13 mouse cellular contexts compared by ENCODE assay signal in the genomic region with DNA sequence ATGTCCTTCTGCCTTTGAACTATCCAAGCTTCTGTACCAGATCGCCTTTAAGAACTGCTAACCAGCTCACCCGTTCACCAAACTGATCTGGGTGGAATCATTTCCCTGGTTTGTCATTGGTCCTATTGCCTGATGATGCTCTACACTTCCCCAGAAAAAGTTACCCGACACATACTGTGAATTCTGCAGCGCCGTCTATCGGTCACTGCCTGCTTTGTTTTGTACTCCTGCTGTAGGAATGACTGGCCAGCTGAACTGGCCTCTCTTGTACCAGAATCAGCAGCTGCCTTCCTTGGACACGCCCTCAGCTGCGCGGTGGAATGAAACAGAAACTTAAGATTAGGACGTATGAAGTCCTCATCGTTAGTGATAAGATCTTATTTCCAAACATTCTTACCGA.
DNase-seq lines count a peak whose midpoint lies in the region; ATAC-seq and TF ChIP-seq lines count a peak whose summit lies in the region.
"Had no signal": no experiment of that assay in that cellular context is flagged by ENCODE, and none has a peak within 500 bp of the region (broad histone marks: within the 10 kb centered on the region; RNA-seq: fewer than 3 reads in every experiment).

No protein-coding gene starts in this region.

- no peaks in the 10 kb centered on the region for H3K27me3 ChIP-seq in forebrain, postnatal 0 days (ENCODE audit: insufficient read depth, low read length)
- H3K27me3 ChIP-seq in forebrain, embryonic 14.5 days (replicated peaks; ENCODE audit: control insufficient read depth, insufficient read depth, low read length): no peaks in the 10 kb centered on the region
- no peaks in the 10 kb centered on the region for H3K27me3 ChIP-seq in midbrain, postnatal 0 days (ENCODE audit: insufficient read depth, low read length)
- H3K27me3 ChIP-seq: limb, embryonic 12.5 days had no signal

- 64% methylated on average over 12 of the region's 12 CpGs for WGBS in forebrain, postnatal 0 days
- WGBS in forebrain, embryonic 14.5 days: 59% methylated on average over 12 of the region's 12 CpGs
- WGBS in midbrain, postnatal 0 days: 75% methylated on average over 12 of the region's 12 CpGs

- no peak overlapping the region for H3K27ac ChIP-seq in forebrain, postnatal 0 days (ENCODE audit: low read depth, low read length)
- no peak overlapping the region for H3K27ac ChIP-seq in forebrain, embryonic 14.5 days (ENCODE audit: low read depth, low read length)
- H3K27ac ChIP-seq in midbrain, postnatal 0 days (ENCODE audit: low read depth, low read length): no peak overlapping the region
- H3K27ac ChIP-seq: limb, embryonic 12.5 days; midbrain, embryonic 10.5 days had no signal

- DNase-seq in forebrain, postnatal 0 days: no peak
- DNase-seq in forebrain, embryonic 14.5 days (ENCODE audit: low spot score): no peak
- peak; percentile 35 for DNase-seq in kidney, postnatal 10 days
- no peak for DNase-seq in kidney, adult 11 months
- peak; percentile 5 for DNase-seq in retina, embryonic 14.5 days (ENCODE audit: low spot score)
- no peak for DNase-seq in retina, postnatal 1 day
- DNase-seq in midbrain, postnatal 0 days (ENCODE audit: low spot score): no peak
- no peak for DNase-seq in urinary bladder, postnatal 14 days (ENCODE audit: low spot score)
- DNase-seq: liver, postnatal 0 days; thymus, adult 18-20 months had no signal

- H3K9ac ChIP-seq in forebrain, postnatal 0 days: no peak overlapping the region
- H3K9ac ChIP-seq in forebrain, embryonic 14.5 days (ENCODE audit: low read length): no peak overlapping the region
- H3K9ac ChIP-seq in midbrain, postnatal 0 days (replicated peaks; ENCODE audit: low read length, poor library complexity, severe bottlenecking): no peak overlapping the region
- H3K9ac ChIP-seq: limb, embryonic 12.5 days; liver, postnatal 0 days had no signal

- H3K9me3 ChIP-seq in forebrain, postnatal 0 days (ENCODE audit: low read length): no peaks in the 10 kb centered on the region
- H3K9me3 ChIP-seq in forebrain, embryonic 14.5 days (replicated peaks; ENCODE audit: control insufficient read depth, low read length): no peaks in the 10 kb centered on the region
- no peaks in the 10 kb centered on the region for H3K9me3 ChIP-seq in midbrain, postnatal 0 days (ENCODE audit: low read length)
- H3K9me3 ChIP-seq: limb, embryonic 12.5 days; midbrain, embryonic 10.5 days had no signal

- TF ChIP-seq CTCF in forebrain, postnatal 0 days (IDR thresholded peaks at IDR 0.05; ENCODE audit: low read depth): 0 out of 2 replicates have a peak, but pooled peaks have one; percentile 8
- no peak for TF ChIP-seq CTCF in midbrain, postnatal 0 days (IDR thresholded peaks at IDR 0.05)

- H3K36me3 ChIP-seq in forebrain, postnatal 0 days (ENCODE audit: insufficient read depth): no peaks in the 10 kb centered on the region
- no peaks in the 10 kb centered on the region for H3K36me3 ChIP-seq in forebrain, embryonic 14.5 days (ENCODE audit: control insufficient read depth, insufficient read depth, low read length)
- no peaks in the 10 kb centered on the region for H3K36me3 ChIP-seq in midbrain, postnatal 0 days (ENCODE audit: insufficient read depth, low read length)
- H3K36me3 ChIP-seq: limb, embryonic 12.5 days; midbrain, embryonic 10.5 days had no signal

- H3K4me3 ChIP-seq in forebrain, postnatal 0 days (ENCODE audit: low read depth, low read length): no peak overlapping the region
- H3K4me3 ChIP-seq in forebrain, embryonic 14.5 days (ENCODE audit: low read depth, low read length): no peak overlapping the region
- no peak overlapping the region for H3K4me3 ChIP-seq in midbrain, postnatal 0 days (ENCODE audit: low read depth, low read length)
- H3K4me3 ChIP-seq: limb, embryonic 12.5 days; midbrain, embryonic 10.5 days had no signal

- ATAC-seq in forebrain, postnatal 0 days: no peak
- no peak for ATAC-seq in forebrain, embryonic 14.5 days
- no peak for ATAC-seq in midbrain, postnatal 0 days (ENCODE audit: low FRiP score)
- ATAC-seq: intestine, embryonic 16.5 days; liver, postnatal 0 days had no signal

- H3K4me1 ChIP-seq in forebrain, postnatal 0 days (ENCODE audit: insufficient read depth): no peaks in the 10 kb centered on the region
- H3K4me1 ChIP-seq in forebrain, embryonic 14.5 days (ENCODE audit: control insufficient read depth, insufficient read depth, low read length): no peaks in the 10 kb centered on the region
- no peaks in the 10 kb centered on the region for H3K4me1 ChIP-seq in midbrain, postnatal 0 days (ENCODE audit: insufficient read depth, low read length)
- H3K4me1 ChIP-seq: limb, embryonic 12.5 days; midbrain, embryonic 10.5 days had no signal

- no peak overlapping the region for H3K4me2 ChIP-seq in forebrain, postnatal 0 days (ENCODE audit: low read depth)
- no peak overlapping the region for H3K4me2 ChIP-seq in forebrain, embryonic 14.5 days (ENCODE audit: low read length)
- H3K4me2 ChIP-seq in midbrain, postnatal 0 days (ENCODE audit: low read depth, low read length, poor library complexity, severe bottlenecking): no peak overlapping the region
- H3K4me2 ChIP-seq: limb, embryonic 12.5 days had no signal

Comparison
In these comparisons a context has a peak if more than half of its experiments do, and no peak if none do; other contexts are left out.
1. DNase-seq: peak in kidney, postnatal 10 days (single experiment) and retina, embryonic 14.5 days (single experiment); none in forebrain, postnatal 0 days (single experiment), forebrain, embryonic 14.5 days (single experiment), kidney, adult 11 months (single experiment), retina, postnatal 1 day (single experiment), midbrain, postnatal 0 days (single experiment) and urinary bladder, postnatal 14 days (single experiment).